Mouse (Mus musculus) kidney, postnatal 36 days (tissue): Measurements from ENCODE around the gene Cipc.

Source experiments
- DNase-seq, 2 experiments: peaks; one replicate each; pipeline ENCODE4 v3.0.0; 2021 to 2022; ENCODE audit warnings: mixed read lengths in 2 of 2

Gene Cipc

DNA sequence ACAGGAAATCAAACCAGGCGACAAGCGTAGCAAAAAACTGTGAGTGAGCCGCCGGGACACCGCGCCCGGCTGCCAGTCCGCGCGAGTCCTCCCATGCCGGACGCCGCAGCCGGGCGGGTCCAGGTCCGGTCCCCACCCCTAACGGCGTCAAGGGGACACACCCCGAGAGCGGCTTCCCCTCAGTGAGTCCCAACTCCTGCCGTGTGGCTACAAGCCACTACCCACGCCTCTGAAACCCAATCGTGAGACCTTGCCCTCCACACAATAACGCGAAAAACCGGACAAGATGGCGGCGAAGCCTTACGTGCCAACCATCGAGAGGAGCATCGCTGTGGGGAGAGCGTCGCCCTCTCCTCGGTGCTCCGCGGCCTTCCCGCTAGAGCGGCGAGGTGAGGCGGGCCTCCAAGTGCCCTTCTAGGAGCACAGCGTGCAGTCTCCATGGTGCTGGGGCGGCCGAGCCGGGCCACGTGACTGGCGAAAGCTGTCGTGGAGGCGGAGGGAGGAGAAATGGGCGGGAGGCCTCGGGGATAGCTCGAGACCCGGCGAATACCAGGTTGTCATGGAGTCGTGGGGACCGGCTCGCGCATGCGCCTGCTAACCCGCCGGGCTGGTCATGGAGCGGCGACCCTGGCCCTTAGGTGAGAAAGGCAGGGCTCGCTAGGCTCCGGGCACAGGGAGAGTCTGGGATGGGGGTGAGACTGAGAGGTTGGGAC lies at the start of gene Cipc:
Gene Cipc, plus strand, starts transcription at position 182 of the 713 bp plus-strand sequence.
- DNase-seq = peak; percentile 98 to 99

DNA sequence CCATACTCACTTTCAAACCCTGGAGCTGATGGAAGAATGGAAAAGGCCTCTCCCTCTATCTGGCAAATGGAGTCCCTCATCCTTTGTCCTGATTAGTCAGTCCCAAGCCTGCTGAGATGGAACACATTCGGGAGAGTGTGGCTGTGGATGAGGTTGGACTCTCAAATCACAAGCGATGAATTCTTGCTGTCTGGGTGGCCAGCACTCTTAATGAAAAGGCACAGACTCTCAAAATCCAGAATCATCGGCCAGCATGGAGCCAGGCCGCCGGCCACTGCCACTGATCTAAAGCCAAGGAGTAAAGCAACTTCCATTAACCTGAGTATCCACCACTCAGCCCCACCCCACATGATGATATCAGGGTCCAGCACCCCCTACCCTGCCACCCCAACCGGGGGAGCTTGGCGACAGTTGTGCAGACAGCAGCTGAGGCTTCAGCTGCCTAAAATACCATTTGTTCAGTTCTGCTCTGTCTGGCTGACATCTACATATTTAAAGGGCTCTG lies 49.0 kb upstream of the Cipc start:
- DNase-seq = no peak

DNA sequence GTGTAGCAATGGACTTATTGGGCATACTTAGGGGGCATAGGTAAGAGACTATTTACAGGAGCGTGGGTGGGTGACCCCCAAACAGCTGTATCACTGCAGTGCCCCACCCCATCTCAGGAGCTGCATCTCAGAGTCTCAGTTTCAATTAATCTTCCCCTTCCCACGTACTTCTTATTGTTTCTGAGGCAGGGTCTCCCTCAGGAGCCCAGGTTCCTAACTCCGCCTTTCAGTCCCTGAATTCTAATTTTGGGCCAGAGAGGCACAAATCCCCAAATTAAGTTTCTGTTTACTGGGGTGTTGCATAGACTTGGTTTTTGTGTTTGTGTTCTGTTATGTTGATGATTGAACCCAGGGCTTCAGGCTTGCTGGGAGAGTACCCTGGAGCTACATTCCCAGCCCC lies 48.4 kb upstream of the Cipc start:
- no peak for DNase-seq

DNA sequence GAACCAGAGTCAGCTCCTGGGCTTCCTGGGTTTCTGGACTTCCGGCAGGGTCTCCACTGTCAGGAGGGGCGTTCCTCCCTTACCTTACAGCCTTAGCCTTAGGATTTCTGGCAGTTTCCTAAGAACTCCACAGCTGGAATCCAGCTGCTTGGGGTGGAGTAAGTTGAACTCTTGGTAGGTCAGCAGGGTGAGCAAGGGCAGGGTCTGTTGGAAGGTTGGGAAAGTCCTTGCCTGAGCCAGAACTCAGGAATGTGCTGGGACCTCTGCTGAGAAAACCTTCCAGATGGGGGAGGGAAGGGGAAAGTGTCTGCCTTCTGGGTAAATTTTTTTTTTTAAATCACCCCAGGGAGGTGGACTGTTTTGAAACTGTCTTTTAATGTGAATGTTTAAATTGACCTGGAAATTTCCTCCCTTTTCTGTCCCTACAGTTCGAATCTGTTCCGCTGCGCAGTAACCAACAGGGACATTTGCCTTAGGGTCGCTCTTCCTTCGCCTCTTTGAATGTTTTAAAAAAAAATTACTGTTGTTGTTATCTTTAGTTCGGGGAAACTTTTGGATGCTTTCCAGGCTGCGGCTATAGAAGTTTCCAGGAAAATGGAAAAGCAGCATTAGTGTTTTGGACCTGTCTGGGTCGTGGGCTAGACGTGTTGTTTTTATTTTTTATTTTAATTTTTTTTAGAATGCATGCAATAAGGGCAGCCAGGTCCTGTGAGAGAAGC lies 47.2 kb upstream of the Cipc start:
- DNase-seq = peak; percentile 55 to 59

DNA sequence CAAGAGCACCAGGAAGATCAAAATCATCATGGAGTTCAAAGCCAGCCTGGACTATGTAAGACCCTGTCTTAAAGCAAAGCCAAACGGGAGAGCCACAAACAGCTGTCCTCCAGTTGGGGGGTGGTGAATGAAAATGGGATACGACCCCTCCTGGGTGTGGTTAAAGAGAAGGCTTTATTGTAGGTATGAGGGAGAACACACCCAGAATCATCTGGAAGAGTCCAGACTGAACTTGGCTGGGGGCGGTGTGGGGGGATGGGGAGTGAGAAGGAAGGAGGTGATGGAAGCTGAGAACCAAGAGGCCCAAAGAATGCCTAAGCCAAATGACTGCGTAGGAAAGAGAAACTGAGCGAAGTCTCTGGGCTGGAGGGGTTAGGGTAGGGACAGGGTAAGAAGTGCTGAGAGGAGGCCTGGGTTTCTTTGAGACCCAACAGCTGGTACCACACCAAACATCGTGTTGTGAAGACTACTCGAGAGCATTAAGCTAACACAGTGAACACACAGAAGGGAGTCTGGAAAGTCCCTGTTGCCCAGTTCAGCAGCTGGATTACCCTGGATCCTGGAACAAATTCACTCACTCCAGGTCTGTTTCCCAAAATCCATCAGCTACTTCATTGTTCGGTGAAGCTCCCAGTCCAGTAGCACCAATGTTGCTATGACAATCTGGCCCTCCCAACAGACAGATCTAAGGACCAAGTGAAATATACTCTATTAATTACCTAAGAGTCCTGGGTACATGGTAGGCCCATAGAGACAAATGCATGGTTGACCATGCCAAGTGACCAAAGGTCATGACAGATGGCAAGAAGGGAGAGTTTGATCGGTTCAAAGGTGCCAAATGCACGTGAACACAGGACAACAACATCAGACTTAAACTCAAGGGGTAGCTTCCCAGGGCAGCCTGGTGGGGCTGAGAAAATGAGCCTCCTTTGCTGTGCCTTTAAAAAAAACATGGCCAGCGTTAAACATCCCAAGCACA lies 42.7 kb upstream of the Cipc start:
- DNase-seq = peak; percentile 79 to 80

DNA sequence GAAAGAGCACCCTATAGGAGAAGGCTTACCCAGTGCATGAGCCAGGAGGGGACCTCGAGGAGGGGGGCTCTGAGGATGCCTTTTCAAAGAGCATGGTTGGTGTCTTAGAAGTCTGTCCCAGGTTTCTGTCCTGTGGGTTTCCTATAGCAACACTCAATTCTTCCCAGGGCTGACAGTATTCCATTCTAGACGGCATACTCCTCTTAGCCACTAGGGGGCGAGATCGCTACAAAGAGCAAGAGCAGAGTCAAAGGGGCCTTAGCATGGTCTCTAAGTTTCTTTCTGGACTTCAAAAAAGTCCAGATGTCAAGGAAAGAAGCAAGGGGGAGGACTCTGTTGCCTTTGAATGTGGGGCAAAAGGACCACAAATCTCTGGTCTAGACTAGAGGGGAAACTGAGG lies 41.6 kb upstream of the Cipc start:
- DNase-seq = peak; percentile 66 to 79

DNA sequence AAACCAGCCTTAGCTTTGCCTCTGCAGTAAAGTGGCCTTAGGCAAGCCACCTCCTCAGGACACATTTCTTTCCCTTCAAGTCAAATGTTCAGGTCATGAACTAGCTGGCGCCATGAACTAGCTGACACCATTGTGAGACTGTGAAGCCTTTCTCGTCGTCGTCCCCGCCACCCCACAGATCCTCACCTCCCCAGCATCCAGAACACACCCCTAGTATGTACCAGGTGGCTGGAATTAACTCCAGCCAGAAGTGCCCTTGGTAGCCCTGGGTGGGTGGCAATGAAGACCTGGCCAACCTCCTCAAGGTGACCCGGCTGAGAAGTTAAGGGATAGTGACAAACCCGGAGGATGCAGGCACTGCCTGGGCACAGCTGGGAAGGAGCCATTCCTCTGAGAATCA lies 41.0 kb upstream of the Cipc start:
- no peak for DNase-seq

DNA sequence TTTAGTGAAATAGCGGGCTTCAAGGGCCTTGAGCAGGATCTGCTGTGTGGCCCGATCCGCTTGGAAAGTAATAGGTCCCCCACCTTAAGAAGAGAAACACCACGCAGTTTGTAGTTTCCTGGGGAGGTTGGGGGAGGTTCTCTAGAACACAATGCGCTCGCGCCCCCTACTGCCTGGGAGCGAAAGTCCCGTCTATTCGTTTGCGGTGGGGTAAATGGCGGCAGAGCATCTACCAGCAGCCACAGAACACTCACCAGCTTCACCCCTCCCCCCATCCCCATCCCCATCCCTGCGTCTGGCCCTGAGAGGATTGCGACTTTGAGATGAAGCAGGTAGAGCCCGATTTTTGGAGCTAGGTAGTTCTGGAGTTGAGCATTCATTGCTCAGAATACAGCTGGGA lies 40.4 kb upstream of the Cipc start:
- DNase-seq = peak; percentile 85 to 95

DNA sequence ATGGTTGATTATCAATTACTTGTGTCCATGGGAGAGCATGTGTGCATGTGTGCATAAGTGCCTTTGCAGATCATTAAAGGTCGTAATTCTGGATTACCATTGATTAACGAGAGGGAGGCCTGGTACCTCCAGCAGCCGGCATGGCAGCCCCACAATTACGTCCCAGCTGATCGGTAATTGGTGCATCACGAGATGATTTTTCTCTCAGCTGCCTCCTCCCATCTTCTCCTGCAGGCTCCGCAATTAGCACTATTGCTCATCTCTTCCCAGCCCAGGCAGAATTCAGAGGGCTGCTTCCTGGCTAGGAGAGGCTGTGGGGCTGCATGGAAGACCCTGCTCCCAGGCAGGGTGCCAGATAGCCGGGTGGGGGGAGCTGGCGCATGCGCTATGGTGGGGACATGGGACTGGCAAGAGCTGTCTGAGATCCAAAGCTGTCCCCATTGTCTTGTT lies 35.3 kb upstream of the Cipc start:
- no peak for DNase-seq

DNA sequence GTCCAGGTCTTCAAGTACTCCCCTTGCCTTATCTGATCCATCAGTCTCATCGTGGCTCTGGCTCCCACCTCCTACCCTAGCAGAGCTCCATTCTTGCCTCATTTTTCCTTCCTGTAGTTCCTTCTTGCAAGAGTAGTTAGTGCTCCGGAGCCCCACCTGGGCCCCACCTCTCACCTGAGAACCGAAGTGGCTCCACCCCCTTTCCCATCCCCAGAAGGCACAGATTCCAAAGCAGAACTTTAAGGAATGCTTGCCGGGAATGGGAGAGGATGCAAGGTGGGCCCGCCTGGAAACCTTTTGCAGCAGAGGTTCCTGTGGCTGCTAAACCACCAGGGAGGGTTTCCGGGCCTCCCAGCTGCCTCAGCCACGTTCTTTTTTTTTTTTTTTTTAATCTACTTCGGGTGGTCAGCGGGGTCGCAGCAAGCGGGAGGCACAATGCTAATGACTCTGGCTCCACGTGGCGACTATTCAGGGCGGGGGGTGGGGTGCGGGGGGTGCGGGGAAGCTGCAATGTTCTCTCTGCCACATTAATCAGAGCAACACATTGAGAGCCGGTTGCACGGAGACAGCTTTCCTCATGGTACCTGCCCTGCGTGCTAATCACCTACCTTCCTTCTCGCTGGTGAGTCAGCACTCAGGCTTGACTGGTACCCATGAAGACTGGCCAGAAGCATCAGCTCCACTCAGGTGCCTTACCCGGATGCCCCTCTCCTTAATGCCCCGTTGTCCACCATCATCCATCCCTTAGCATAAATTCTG lies 34.3 kb upstream of the Cipc start:
- DNase-seq = no peak

DNA sequence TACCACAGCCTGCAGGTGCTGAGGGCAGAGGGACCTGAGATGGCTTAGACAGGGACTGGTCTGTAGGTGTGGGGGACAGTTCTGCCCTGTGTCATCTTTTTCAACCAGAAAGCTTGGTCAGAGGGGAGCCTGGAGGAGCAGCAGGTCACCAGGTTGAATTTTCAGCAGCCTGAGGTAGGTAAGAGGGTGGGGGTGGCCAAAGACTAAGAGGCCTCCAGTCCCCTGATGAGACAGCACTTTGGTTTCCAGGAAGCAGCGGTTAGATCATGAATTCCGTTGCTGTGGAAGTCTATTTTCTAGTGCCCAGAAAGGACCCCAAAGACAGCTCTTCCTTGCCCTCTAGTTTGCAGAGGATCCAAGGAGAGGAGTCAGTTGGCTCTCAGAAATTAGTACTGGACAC lies 32.5 kb upstream of the Cipc start:
- DNase-seq = no peak

DNA sequence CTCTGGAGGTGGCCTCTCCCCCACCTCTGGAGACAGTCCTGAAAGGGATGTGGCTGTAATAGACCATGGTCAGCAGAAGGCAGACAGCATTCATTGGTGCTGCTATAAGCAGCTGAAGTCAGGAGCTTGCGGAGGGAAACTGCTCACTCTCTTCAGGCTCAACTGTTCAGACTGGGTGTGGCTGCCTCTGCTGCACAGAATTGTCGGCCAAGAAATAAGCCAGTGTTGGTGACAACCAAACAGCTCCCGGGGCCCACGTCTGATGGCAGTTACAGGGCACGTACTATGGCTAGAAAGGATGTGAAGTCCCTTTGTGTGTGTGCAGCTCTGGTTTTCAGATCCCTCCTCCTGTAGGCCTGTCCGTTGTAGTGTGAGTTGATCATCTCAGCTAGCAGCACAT lies 32.1 kb upstream of the Cipc start:
- no peak for DNase-seq

DNA sequence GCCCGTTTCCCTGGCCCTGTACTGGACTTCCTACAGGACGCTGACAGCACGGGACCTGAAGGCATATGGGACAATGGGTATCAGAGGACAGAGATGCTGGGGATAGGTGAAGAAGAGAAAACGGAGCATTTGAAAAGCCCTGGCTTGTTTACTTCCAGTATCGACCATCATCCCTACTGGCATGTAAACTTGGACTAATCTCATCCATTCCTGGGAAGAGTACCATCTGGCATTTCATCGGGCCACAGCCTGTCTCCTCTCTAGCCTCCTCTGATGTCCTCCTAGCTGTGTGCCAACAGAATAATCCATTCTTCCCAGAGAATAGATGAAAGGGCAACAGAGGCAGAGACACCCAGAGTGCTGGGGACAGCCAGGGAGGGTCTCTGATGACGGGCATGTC lies 31.2 kb upstream of the Cipc start:
- DNase-seq = no peak

DNA sequence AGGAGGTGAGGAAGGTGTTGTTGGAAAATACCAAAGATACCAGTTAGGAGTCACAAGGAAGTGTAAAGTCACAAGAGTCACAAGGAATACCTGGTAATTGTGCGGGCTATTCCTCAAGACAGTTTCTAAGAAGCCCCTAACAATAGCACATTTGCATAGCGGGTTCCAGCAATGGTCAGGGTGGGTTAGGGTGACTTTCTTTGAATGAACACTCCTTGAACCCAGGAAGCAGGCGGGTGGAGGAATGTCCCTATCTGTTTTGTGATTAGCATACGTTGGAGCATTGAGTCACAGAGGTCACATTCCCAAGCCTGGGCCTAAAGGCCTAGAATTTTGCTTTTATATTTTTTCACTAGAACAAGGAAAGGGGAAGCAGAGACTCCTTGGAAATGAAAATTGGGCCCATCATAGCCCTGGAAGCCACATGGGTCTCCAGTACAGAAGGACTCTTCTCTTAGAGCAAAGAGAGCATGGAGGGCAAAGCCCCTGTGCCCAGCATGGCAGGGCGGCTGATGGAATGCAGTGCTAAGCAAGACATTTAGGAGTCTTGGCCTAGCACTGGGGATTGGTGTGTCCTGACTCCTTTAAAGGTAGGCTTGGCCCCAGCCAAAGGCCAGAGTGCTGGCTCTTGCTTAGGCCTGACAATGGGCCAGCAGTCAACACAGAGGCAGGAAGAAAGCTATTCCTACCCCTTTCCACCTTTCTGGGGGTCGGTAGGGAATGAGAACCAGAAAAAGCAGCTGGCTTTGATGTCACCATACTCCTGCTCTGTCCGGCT lies 29.9 kb upstream of the Cipc start:
- DNase-seq = no peak

DNA sequence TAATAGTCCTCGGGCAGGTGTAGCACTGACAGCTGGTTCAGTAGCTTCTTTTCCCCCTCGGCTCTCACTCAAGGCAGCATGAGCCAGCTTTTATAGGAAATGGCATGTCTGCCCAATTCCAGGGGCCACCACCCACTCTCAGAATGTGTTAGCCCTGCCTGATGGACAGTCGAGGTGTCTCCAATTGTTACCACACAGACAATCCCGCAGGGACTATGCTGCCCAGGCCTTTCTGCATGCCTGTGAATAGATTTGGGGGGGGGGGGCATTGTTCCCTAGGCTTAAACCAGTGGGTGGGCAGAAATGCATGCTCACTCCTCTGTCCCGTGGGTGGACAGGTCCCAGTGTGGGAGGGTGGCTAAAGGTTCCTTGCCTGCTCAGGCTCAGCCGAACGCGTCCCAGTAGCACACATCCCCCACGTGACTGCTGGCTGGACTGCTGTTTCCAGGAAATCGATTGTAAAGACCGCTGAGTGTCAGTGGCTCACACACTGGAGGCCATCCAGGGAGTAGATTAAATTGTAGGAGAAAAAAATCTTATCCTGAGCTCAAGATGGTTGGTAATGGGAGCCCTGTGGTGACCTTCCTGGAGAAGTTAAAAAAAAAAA lies 28.4 kb upstream of the Cipc start:
- DNase-seq = peak; percentile 71 to 73

DNA sequence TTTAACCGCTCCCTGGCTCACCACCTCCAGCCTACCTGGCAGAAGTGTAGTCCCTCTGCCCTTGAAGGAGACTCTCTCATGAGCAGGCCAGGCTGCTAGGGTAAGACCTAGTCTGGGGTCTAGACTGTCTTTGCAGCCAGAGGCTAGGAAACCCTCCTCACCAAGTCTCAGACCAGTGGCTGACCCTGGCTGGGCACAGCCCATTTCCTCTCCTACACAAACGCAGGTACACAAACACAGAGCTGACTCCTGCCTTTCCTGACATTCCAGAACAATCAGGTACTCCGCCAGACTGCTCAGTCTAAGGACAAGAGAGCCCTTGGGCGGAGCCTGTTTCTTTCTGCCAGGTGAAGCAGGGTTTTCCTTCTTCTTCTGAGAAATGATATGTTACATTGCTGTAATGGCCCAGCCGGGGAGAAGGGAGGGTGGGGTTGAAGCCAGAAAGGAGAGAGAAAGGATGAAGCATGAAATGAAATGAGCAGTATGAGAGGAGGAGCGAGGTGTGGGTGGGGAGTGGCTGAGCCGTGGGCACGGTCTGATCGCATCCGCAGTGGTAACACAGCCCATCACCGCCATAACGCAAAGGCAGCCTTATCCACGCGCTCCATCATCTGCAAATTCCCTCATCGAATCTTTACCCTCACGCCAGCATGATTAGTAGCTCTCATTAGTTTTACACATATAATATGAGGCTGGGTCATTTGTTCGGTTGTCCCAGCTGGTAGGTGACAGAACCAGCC lies 27.7 kb upstream of the Cipc start:
- peak; percentile 31 to 39 for DNase-seq

DNA sequence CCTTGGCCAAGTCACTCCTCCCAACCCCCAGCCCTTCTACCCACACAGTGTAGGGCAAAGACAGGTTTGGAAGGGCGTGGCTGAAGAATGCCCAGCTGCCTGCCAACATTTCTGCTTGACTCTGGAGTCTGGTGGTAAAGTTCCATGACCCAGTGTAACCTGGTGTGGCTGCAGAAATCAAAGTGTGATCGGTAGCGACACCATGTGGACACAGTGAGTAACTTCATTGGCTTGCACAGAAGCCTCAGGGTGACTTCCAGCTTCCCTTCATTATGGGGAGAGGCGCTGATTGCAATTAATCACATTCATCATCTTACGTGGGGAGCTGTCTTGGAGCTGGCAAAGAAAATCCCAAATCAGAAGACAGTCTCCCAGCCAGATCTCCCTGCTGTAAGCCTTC lies 23.0 kb upstream of the Cipc start:
- peak; percentile 89 to 93 for DNase-seq

DNA sequence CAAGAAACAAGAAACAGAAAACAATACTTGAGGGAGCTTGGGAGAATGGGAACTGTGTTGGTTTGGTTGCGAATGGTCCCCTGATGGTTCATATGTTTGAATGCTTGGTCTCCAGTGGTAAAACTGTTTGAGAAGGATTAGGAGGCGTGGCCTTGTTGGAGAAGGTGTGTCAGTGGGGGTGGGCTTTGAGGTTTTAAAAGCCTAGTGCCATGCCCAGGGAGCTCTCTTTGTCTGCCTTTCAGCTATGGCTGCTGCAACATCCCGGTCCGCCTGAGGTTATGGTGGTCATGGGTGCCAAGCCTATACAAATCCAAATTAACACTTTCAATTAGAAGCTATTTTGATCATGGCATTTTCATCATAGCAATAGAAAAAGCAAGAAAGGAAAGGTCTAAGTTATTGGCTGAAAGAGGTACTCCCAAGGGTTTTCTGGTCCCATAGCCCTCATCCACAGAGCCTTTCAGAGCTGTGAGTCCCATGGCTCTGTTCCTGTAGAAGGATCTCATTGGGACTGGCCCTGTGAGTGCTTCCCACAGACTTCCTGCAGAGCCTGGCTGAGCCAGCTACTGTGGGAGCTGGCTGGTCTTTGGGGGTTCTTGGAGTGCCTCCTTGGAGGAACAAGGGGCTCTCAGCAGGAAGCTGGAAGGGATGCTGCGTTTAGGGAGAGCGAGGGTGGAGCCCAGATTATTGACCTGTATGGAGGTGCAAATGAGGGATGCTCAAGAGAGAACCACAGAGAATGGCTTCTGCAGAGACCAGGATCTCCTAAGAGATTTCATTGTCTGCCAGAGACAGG lies 15.7 kb upstream of the Cipc start:
- no peak for DNase-seq

DNA sequence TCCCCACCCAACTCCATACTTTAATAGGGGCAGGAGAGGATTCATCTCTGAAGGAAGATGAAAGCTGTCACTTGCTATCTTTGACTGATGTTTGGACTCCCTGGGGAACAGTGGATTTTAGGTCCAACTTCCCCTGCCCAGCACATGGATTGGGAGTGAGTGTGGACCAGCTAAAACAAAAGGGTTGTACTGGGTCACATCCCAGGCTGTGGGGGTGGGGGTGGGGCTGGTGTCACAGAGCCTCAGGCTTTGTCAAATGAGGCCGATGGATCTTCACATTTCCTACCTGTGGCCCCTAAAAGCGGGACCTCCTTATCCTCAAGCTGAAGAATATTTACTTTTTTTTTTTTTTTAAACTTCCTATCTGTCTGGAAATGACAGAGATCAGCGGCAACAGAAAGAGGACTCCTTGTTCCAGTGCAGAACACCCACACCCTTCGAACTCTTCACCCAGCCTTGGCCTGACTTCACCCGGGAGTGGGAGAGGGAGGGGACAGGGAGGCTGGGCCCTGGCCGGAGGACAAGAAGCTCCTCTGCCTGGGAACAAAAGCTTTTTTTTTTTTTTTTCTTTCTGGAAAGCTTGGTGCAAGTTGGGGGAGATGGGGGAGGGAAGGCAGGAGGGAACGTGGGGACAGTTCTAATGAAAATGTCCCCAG lies 14.8 kb upstream of the Cipc start:
- DNase-seq = peak; percentile 85 to 94
